Mouse (Mus musculus) layer of hippocampus, adult 2 months (tissue): ENCODE data around the gene Grm4. TPM values are rescaled to one million over a fixed set of nuclear protein-coding genes. Genes with fewer than 3 reads are reported as not detected.
A peak's percentile ranks its signal among the peaks of the same experiment; 100 is the strongest.

Experiments
- DNase-seq, 2 experiments: peaks; one replicate each; pipeline ENCODE4 v3.0.0; 2022; ENCODE audit warnings: low spot score in 2 of 2
- H3K27ac ChIP-seq: fragments of 200-600 bp; 2 replicates; pipeline ENCODE4 v1.8.1; 2022
- H3K4me3 ChIP-seq: fragments of 200-600 bp; 2 replicates; pipeline ENCODE4 v1.8.1; 2022; ENCODE audit warnings: mild to moderate bottlenecking
- CTCF ChIP-seq: fragments of 200-600 bp; conservative IDR thresholded peaks from 2 replicates; pipeline ENCODE4 v1.8.1; 2022; ENCODE audit warnings: antibody characterized with exemption, mild to moderate bottlenecking, moderate library complexity
- total RNA-seq, 2 experiments: library from RNA; stranded (reverse); gene quantifications; 2 replicates each; pipeline ENCODE4 v1.2.3; 2021

Grm4 gene
- total RNA-seq, 2 experiments from 2014 or later = 7.9 to 9.6 TPM

GRCm38 (mm10) chr17:27434066-27434465 lies 87.1 kb downstream of the Grm4 start:
- Histone ChIP-seq H3K4me3 (no peak overlapping the region), H3K27ac (no peak overlapping the region)
- no peak for TF ChIP-seq CTCF

GRCm38 (mm10) chr17:27433179-27433680 lies 88.0 kb downstream of the Grm4 start:
- no peak overlapping the region for H3K27ac ChIP-seq
- DNase-seq = no peak
- no peak for TF ChIP-seq CTCF

More at GRCm38 (mm10) chr17:27434066-27434465, 87.1 kb downstream of the Grm4 start:
- DNase-seq = no peak

GRCm38 (mm10) chr17:27432145-27432650 lies 89.0 kb downstream of the Grm4 start:
- no peak for DNase-seq
- no peak overlapping the region for H3K27ac ChIP-seq
- no peak for TF ChIP-seq CTCF
- H3K4me3 ChIP-seq = no peak overlapping the region

More at GRCm38 (mm10) chr17:27433179-27433680, 88.0 kb downstream of the Grm4 start:
- no peak overlapping the region for H3K4me3 ChIP-seq

GRCm38 (mm10) chr17:27431049-27431839 lies 90.0 kb downstream of the Grm4 start:
- Histone ChIP-seq H3K27ac (no peak overlapping the region), H3K4me3 (no peak overlapping the region)
- TF ChIP-seq CTCF = no peak
- DNase-seq = no peak

GRCm38 (mm10) chr17:27429757-27430156 lies 91.4 kb downstream of the Grm4 start:
- no peak for TF ChIP-seq CTCF
- no peak overlapping the region for H3K4me3 ChIP-seq
- no peak overlapping the region for H3K27ac ChIP-seq
- no peak for DNase-seq

- DNase-seq = no peak
- TF ChIP-seq CTCF = no peak
- Histone ChIP-seq H3K27ac (no peak overlapping the region), H3K4me3 (no peak overlapping the region)
These were observed 96.2 kb downstream of the Grm4 start for GRCm38 (mm10) chr17:27425016-27425415.

- Histone ChIP-seq H3K27ac (no peak overlapping the region), H3K4me3 (no peak overlapping the region)
- no peak for DNase-seq
- TF ChIP-seq CTCF = no peak
These were observed 96.8 kb downstream of the Grm4 start for GRCm38 (mm10) chr17:27424356-27424755.

GRCm38 (mm10) chr17:27422726-27423381 lies 98.3 kb downstream of the Grm4 start:
- H3K27ac ChIP-seq = no peak overlapping the region
- H3K4me3 ChIP-seq = no peak overlapping the region
- DNase-seq = peak; percentile 38 to 54
- TF ChIP-seq CTCF = no peak

GRCm38 (mm10) chr17:27422371-27422725 lies 98.9 kb downstream of the Grm4 start:
- DNase-seq = no peak
- Histone ChIP-seq H3K27ac (no peak overlapping the region), H3K4me3 (no peak overlapping the region)
- no peak for TF ChIP-seq CTCF

- no peak for DNase-seq
- no peak for TF ChIP-seq CTCF
- H3K27ac ChIP-seq = no peak overlapping the region
- H3K4me3 ChIP-seq = no peak overlapping the region
These were observed 99.4 kb downstream of the Grm4 start for GRCm38 (mm10) chr17:27421837-27422236.

- H3K27ac ChIP-seq = no peak overlapping the region
- TF ChIP-seq CTCF = no peak
- no peak overlapping the region for H3K4me3 ChIP-seq
- no peak for DNase-seq
These were observed 112.2 kb downstream of the Grm4 start for GRCm38 (mm10) chr17:27409006-27409405.

- no peak for DNase-seq
- Histone ChIP-seq H3K27ac (no peak overlapping the region), H3K4me3 (no peak overlapping the region)
- TF ChIP-seq CTCF = no peak
These were observed 112.7 kb downstream of the Grm4 start for GRCm38 (mm10) chr17:27408531-27408930.

- Histone ChIP-seq H3K4me3 (no peak overlapping the region), H3K27ac (no peak overlapping the region)
- DNase-seq = no peak
- TF ChIP-seq CTCF = no peak
These were observed 114.2 kb downstream of the Grm4 start for GRCm38 (mm10) chr17:27406956-27407355.
